Mouse (Mus musculus) left cerebral cortex, postnatal 4 days (tissue): ENCODE data around the gene Hlcs. TPM values are rescaled to one million over a fixed set of nuclear protein-coding genes. Genes with fewer than 3 reads are reported as not detected.
A peak's percentile ranks its signal among the peaks of the same experiment; 100 is the strongest.

ENCODE experiments used
- DNase-seq: peaks from one replicate; pipeline ENCODE4 v3.0.0-alpha.2; 2022
- intact Hi-C: fragments of 180-260 bp; cut with DNase I; formaldehyde crosslinking; loops from one replicate; pipeline ENCODE4 v1.15.1; 2025
- total RNA-seq, 2 experiments: library from RNA; stranded (reverse); gene quantifications; 2 replicates each; pipeline ENCODE4 v1.2.3; 2021

Gene Hlcs
- total RNA-seq, 2 experiments from 2014 or later: 11.7 to 11.8 TPM

GRCm38 (mm10) chr16:94250640-94251349, 62.6 kb downstream of the Hlcs start:
- intact Hi-C loops: loop anchor here (10.0 kb wide), 1 partner anchor 166 kb away; the partner anchor contains the start of gene Sim2

GRCm38 (mm10) chr16:94250136-94250535, 63.2 kb downstream of the Hlcs start:
- intact Hi-C loops: loop anchor here (10.0 kb wide), 1 partner anchor 165 kb away; the partner anchor contains the start of gene Sim2
- DNase-seq: no peak

More at GRCm38 (mm10) chr16:94250640-94251349, 62.6 kb downstream of the Hlcs start:
- no peak for DNase-seq

GRCm38 (mm10) chr16:94249666-94250065, 63.7 kb downstream of the Hlcs start:
- DNase-seq: no peak
- intact Hi-C loops: loop anchor here (10.0 kb wide), 1 partner anchor 165 kb away; the partner anchor contains the start of gene Sim2

- intact Hi-C loops: no loop called here
- no peak for DNase-seq
Observed at GRCm38 (mm10) chr16:94248721-94249120, 64.7 kb downstream of the Hlcs start.

- no peak for DNase-seq
- intact Hi-C loops: no loop called here
Observed at GRCm38 (mm10) chr16:94246976-94247375, 66.4 kb downstream of the Hlcs start.

GRCm38 (mm10) chr16:94246058-94246784, 67.2 kb downstream of the Hlcs start:
- DNase-seq: no peak
- intact Hi-C loops: no loop called here

GRCm38 (mm10) chr16:94241126-94241525, 72.2 kb downstream of the Hlcs start:
- intact Hi-C loops: no loop called here

GRCm38 (mm10) chr16:94240190-94240589, 73.2 kb downstream of the Hlcs start:
- intact Hi-C loops: no loop called here
- DNase-seq: no peak

More at GRCm38 (mm10) chr16:94241126-94241525, 72.2 kb downstream of the Hlcs start:
- DNase-seq: no peak

- intact Hi-C loops: no loop called here
- no peak for DNase-seq
Observed at GRCm38 (mm10) chr16:94239567-94239966, 73.8 kb downstream of the Hlcs start.

- intact Hi-C loops: no loop called here
- DNase-seq: no peak
Observed at GRCm38 (mm10) chr16:94239146-94239545, 74.2 kb downstream of the Hlcs start.

GRCm38 (mm10) chr16:94237130-94237484, 76.3 kb downstream of the Hlcs start:
- DNase-seq: no peak
- intact Hi-C loops: no loop called here

- intact Hi-C loops: no loop called here
Observed at GRCm38 (mm10) chr16:94236226-94237129, 76.9 kb downstream of the Hlcs start.

GRCm38 (mm10) chr16:94235718-94236117, 77.7 kb downstream of the Hlcs start:
- intact Hi-C loops: no loop called here
- DNase-seq: no peak

More at GRCm38 (mm10) chr16:94236226-94237129, 76.9 kb downstream of the Hlcs start:
- DNase-seq: no peak

GRCm38 (mm10) chr16:94234202-94234601, 79.2 kb downstream of the Hlcs start:
- no peak for DNase-seq
- intact Hi-C loops: no loop called here

- intact Hi-C loops: no loop called here
- DNase-seq: no peak
Observed at GRCm38 (mm10) chr16:94230909-94231575, 82.3 kb downstream of the Hlcs start.

- intact Hi-C loops: no loop called here
- no peak for DNase-seq
Observed at GRCm38 (mm10) chr16:94230499-94230898, 82.9 kb downstream of the Hlcs start.

GRCm38 (mm10) chr16:94229890-94230289, 83.5 kb downstream of the Hlcs start:
- DNase-seq: no peak
- intact Hi-C loops: no loop called here

GRCm38 (mm10) chr16:94228858-94229555, 84.4 kb downstream of the Hlcs start:
- DNase-seq: no peak
- intact Hi-C loops: no loop called here

- DNase-seq: peak; percentile 91
- intact Hi-C loops: no loop called here
Observed at GRCm38 (mm10) chr16:94227328-94228018, 85.9 kb downstream of the Hlcs start.
